Mouse (Mus musculus): Measurements from ENCODE around the gene Adra1b. TPM values are rescaled to one million over a fixed set of nuclear protein-coding genes. Genes with fewer than 3 reads are reported as not detected.

Adra1b gene
- total RNA-seq, 1 experiment = 0.71 TPM

DNA sequence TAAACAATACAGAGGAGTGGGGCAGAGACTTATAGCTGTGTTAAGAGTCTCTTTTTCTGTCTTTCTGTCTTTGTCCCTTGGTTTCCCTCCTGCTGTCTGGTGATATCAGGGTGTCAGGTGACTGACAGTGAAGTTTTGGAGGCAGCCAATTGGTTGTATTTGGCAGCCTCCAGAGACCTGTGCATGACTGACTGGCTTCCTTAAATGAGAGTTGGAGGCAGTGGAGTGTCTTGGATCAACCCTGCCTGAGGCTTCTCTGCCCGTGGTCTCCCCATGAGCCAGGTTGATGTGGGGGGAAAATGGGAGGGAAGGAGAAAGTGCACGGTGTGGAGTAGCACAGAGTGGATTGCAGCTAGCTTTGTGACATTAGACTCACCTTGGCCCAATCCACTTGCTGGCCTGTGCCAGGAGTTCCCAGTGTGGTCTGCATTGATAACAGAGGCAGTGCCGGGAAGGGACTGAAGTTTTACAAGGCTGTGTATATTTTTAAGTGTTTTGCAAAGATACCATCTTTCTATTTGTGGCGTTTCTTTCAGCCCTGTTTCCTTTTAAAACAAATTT is 33.2 kb downstream of the Adra1b start:
- DNase-seq (ENCODE audit: low read depth, low spot score) = no peak
- Histone ChIP-seq H3K27ac (ENCODE audit: insufficient read depth, low read depth, low read length, poor library complexity, severe bottlenecking) (no peak overlapping the region), H3K36me3 (ENCODE audit: control insufficient read depth, insufficient read depth, low read length, poor library complexity, severe bottlenecking) (no peaks in the 10 kb centered on the region), H3K4me1 (ENCODE audit: control insufficient read depth in 2 of 2, insufficient read depth in 2 of 2, low read length in 2 of 2, poor library complexity in 1 of 2) (no peaks in the 10 kb centered on the region), H3K4me3 (ENCODE audit: insufficient read depth in 1 of 2, low read depth in 1 of 2, low read length in 2 of 2, poor library complexity in 1 of 2, severe bottlenecking in 1 of 2) (no peak overlapping the region), H3K9me3 (ENCODE audit: control insufficient read depth, insufficient read depth, low read depth, low read length) (no peaks in the 10 kb centered on the region), H3K9ac (ENCODE audit: insufficient read depth, low read depth, low read length, poor library complexity, severe bottlenecking) (no peak overlapping the region)
- in situ Hi-C loops (cut with MboI; ENCODE audit: low sequenced_read_pairs in 2 of 2, unreplicated experiment in 2 of 2) = no loop called here
- TF ChIP-seq HCFC1 (IDR thresholded peaks at IDR 0.05; ENCODE audit: borderline replicate concordance, insufficient read depth, low read length) = no peak
- TF ChIP-seq ZC3H11A (IDR thresholded peaks at IDR 0.05; ENCODE audit: borderline replicate concordance, low read depth, low read length) = no peak
- TF ChIP-seq ZNF384 (IDR thresholded peaks at IDR 0.05; ENCODE audit: low read depth, low read length) = no peak
- no peak for TF ChIP-seq CHD2 (IDR thresholded peaks at IDR 0.05; ENCODE audit: low read depth, low read length)
- TF ChIP-seq MAFK (IDR thresholded peaks at IDR 0.05; ENCODE audit: insufficient read depth, low read depth, low read length) = no peak

DNA sequence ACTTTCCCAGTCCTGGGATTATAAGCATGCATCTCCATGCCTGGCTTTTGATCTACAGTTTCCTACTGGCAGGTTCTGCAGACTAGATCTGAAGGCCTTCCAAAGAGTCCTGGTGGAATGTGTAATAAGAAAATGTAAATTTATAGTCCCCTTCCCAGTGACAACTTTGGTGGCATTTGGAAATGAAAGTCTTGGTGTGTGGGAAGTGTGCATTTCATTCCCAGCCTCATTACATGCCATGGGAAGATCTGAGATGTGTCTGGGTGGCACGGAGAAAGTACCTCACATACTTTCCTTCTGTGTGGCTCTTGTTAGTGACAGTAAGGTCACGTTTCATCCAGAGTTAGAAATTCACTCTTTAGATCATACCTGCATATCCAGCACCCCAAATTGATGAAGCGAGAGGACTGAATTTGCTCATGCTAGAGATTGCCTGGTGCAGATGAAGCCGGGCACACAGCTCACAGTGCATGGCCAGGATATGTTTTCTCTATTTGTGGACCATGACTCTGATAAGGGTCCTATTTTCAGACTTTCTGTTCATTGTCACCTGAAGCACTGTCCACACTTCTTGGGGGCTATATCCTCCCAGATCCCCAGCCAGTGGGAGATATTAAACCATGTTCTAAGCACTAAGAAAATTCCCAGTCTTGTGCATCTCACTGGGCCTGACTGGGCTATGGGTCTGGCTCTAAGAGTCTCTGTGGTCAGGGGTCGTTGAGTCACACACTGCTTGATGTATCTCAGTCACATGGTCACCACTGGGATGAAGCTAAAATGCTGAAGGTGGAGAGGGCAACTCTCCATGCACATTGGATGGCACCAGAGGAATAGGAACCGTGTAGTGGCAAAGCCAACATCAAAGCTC is 35.5 kb downstream of the Adra1b start:
- TF ChIP-seq ZC3H11A (IDR thresholded peaks at IDR 0.05; ENCODE audit: borderline replicate concordance, low read depth, low read length) (no peak), MAFK (IDR thresholded peaks at IDR 0.05; ENCODE audit: insufficient read depth, low read depth, low read length) (no peak), CHD2 (IDR thresholded peaks at IDR 0.05; ENCODE audit: low read depth, low read length) (no peak), HCFC1 (IDR thresholded peaks at IDR 0.05; ENCODE audit: borderline replicate concordance, insufficient read depth, low read length) (no peak), ZNF384 (IDR thresholded peaks at IDR 0.05; ENCODE audit: low read depth, low read length) (no peak)
- Histone ChIP-seq H3K4me3 (ENCODE audit: insufficient read depth in 1 of 2, low read depth in 1 of 2, low read length in 2 of 2, poor library complexity in 1 of 2, severe bottlenecking in 1 of 2) (no peak overlapping the region), H3K9ac (ENCODE audit: insufficient read depth, low read depth, low read length, poor library complexity, severe bottlenecking) (no peak overlapping the region), H3K27ac (ENCODE audit: insufficient read depth, low read depth, low read length, poor library complexity, severe bottlenecking) (no peak overlapping the region), H3K4me1 (ENCODE audit: control insufficient read depth in 2 of 2, insufficient read depth in 2 of 2, low read length in 2 of 2, poor library complexity in 1 of 2) (no peaks in the 10 kb centered on the region), H3K9me3 (ENCODE audit: control insufficient read depth, insufficient read depth, low read depth, low read length) (no peaks in the 10 kb centered on the region), H3K36me3 (ENCODE audit: control insufficient read depth, insufficient read depth, low read length, poor library complexity, severe bottlenecking) (no peaks in the 10 kb centered on the region)
- in situ Hi-C loops (cut with MboI; ENCODE audit: low sequenced_read_pairs in 2 of 2, unreplicated experiment in 2 of 2) = no loop called here
- no peak for DNase-seq (ENCODE audit: low read depth, low spot score)

DNA sequence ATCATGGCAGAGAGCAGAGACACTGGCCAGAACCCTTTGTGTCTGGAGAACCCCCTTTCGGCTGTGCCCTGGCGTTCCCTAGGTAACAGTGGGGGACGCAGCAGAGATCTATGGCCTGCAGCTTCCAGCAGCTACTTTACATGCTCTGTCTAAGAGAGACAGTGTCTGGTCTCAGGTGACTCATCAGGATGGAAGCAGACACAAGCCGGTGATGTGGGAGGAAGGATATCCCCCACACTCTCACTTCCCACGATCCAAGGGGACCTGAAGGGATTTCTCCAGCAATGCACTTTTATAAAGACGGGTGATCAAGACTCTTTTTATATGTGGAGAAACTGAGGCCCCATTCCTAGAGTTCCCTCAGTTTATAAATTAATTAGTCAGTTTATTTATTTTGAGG is 48.0 kb downstream of the Adra1b start:
- H3K9ac ChIP-seq (ENCODE audit: insufficient read depth, low read depth, low read length, poor library complexity, severe bottlenecking) = no peak overlapping the region
- in situ Hi-C loops (cut with MboI; ENCODE audit: low sequenced_read_pairs in 2 of 2, unreplicated experiment in 2 of 2) = no loop called here
- no peak overlapping the region for H3K27ac ChIP-seq (ENCODE audit: insufficient read depth, low read depth, low read length, poor library complexity, severe bottlenecking)
- no peaks in the 10 kb centered on the region for H3K9me3 ChIP-seq (ENCODE audit: control insufficient read depth, insufficient read depth, low read depth, low read length)
- no peaks in the 10 kb centered on the region for H3K4me1 ChIP-seq (ENCODE audit: control insufficient read depth in 2 of 2, insufficient read depth in 2 of 2, low read length in 2 of 2, poor library complexity in 1 of 2)
- no peaks in the 10 kb centered on the region for H3K36me3 ChIP-seq (ENCODE audit: control insufficient read depth, insufficient read depth, low read length, poor library complexity, severe bottlenecking)
- DNase-seq (ENCODE audit: low read depth, low spot score) = no peak
- TF ChIP-seq HCFC1 (IDR thresholded peaks at IDR 0.05; ENCODE audit: borderline replicate concordance, insufficient read depth, low read length) (no peak), MAFK (IDR thresholded peaks at IDR 0.05; ENCODE audit: insufficient read depth, low read depth, low read length) (no peak), ZNF384 (IDR thresholded peaks at IDR 0.05; ENCODE audit: low read depth, low read length) (no peak), ZC3H11A (IDR thresholded peaks at IDR 0.05; ENCODE audit: borderline replicate concordance, low read depth, low read length) (no peak)
- no peak overlapping the region for H3K4me3 ChIP-seq (ENCODE audit: insufficient read depth in 1 of 2, low read depth in 1 of 2, low read length in 2 of 2, poor library complexity in 1 of 2, severe bottlenecking in 1 of 2)

DNA sequence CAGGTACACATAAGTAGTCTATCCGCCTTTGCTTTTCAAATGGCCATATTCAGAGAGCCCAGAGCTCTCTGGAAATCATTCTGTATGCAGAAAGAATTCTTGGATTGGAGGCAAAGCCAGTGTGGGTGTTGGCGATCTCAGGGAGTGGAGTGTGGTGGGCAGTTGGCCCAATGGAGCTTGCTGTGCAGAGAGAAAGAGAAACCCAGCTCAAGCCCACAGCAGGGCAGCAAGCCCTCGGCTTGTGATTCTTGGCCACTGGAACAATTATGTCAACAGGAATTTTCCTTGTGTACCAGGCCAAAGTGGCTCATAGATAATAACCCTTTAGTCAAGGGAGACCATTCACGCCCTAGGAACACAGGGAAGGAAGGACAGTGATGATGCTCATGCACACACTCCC is 53.0 kb downstream of the Adra1b start:
- Histone ChIP-seq H3K36me3 (ENCODE audit: control insufficient read depth, insufficient read depth, low read length, poor library complexity, severe bottlenecking) (no peaks in the 10 kb centered on the region), H3K4me3 (ENCODE audit: insufficient read depth in 1 of 2, low read depth in 1 of 2, low read length in 2 of 2, poor library complexity in 1 of 2, severe bottlenecking in 1 of 2) (no peak overlapping the region), H3K27ac (ENCODE audit: insufficient read depth, low read depth, low read length, poor library complexity, severe bottlenecking) (no peak overlapping the region), H3K9ac (ENCODE audit: insufficient read depth, low read depth, low read length, poor library complexity, severe bottlenecking) (no peak overlapping the region), H3K4me1 (ENCODE audit: control insufficient read depth in 2 of 2, insufficient read depth in 2 of 2, low read length in 2 of 2, poor library complexity in 1 of 2) (no peaks in the 10 kb centered on the region), H3K9me3 (ENCODE audit: control insufficient read depth, insufficient read depth, low read depth, low read length) (no peaks in the 10 kb centered on the region)
- in situ Hi-C loops (cut with MboI; ENCODE audit: low sequenced_read_pairs in 2 of 2, unreplicated experiment in 2 of 2) = no loop called here
- no peak for DNase-seq (ENCODE audit: low read depth, low spot score)
- no peak for TF ChIP-seq MAFK (IDR thresholded peaks at IDR 0.05; ENCODE audit: insufficient read depth, low read depth, low read length)

Data from ES-E14 (cell line).